Mouse (Mus musculus): ENCODE results near the gene Tmem170. TPM values are rescaled to one million over a fixed set of nuclear protein-coding genes. Genes with fewer than 3 reads are reported as not detected.

The Tmem170 gene
- polyA plus RNA-seq, 1 experiment from 2014 or later: 3.0 TPM

GRCm38 (mm10) chr8:111820018-111820417 lies 56.5 kb downstream of the Tmem170 start:
- DNase-seq (no peak), ATAC-seq (ENCODE audit: low FRiP score, low TSS enrichment) (no peak)
- H3K4me3 ChIP-seq (replicated peaks; ENCODE audit: low read depth, low read length): no peak overlapping the region
- no peak overlapping the region for H3K27ac ChIP-seq (replicated peaks; ENCODE audit: low read depth, low read length)
- no peaks in the 10 kb centered on the region for H3K9me3 ChIP-seq (ENCODE audit: control insufficient read depth, low read length)
- H3K4me1 ChIP-seq (ENCODE audit: control insufficient read depth, insufficient read depth, low read length): no peaks in the 10 kb centered on the region
- no peak overlapping the region for H3K9ac ChIP-seq (replicated peaks; ENCODE audit: low read length)
- H3K27me3 ChIP-seq (ENCODE audit: control insufficient read depth, insufficient read depth, low read length): no peaks in the 10 kb centered on the region
- 75% methylated on average over 12 of the region's 12 CpGs for WGBS
- H3K4me2 ChIP-seq (ENCODE audit: low read length): no peak overlapping the region
- peaks cover 22% of the 10 kb centered on the region for H3K36me3 ChIP-seq (ENCODE audit: control insufficient read depth, insufficient read depth, low read length)

GRCm38 (mm10) chr8:111818556-111818955 lies 58.0 kb downstream of the Tmem170 start:
- no peak overlapping the region for H3K9ac ChIP-seq (replicated peaks; ENCODE audit: low read length)
- WGBS: 94% methylated on average over 3 of the region's 3 CpGs
- ATAC-seq (ENCODE audit: low FRiP score, low TSS enrichment) (no peak), DNase-seq (no peak)
- H3K4me3 ChIP-seq (replicated peaks; ENCODE audit: low read depth, low read length): no peak overlapping the region
- H3K4me1 ChIP-seq (ENCODE audit: control insufficient read depth, insufficient read depth, low read length): no peaks in the 10 kb centered on the region
- peaks cover 18% of the 10 kb centered on the region for H3K36me3 ChIP-seq (ENCODE audit: control insufficient read depth, insufficient read depth, low read length)
- no peaks in the 10 kb centered on the region for H3K27me3 ChIP-seq (ENCODE audit: control insufficient read depth, insufficient read depth, low read length)
- H3K27ac ChIP-seq (replicated peaks; ENCODE audit: low read depth, low read length): no peak overlapping the region
- H3K4me2 ChIP-seq (ENCODE audit: low read length): no peak overlapping the region
- no peaks in the 10 kb centered on the region for H3K9me3 ChIP-seq (ENCODE audit: control insufficient read depth, low read length)

GRCm38 (mm10) chr8:111815078-111815477 lies 61.5 kb downstream of the Tmem170 start:
- WGBS: 90% methylated on average over 4 of the region's 4 CpGs
- Histone ChIP-seq H3K4me2 (ENCODE audit: low read length) (no peak overlapping the region), H3K9me3 (ENCODE audit: control insufficient read depth, low read length) (no peaks in the 10 kb centered on the region), H3K36me3 (ENCODE audit: control insufficient read depth, insufficient read depth, low read length) (peaks cover 7% of the 10 kb centered on the region), H3K4me1 (ENCODE audit: control insufficient read depth, insufficient read depth, low read length) (no peaks in the 10 kb centered on the region; the same call in 1 of the 2 replicates), H3K27me3 (ENCODE audit: control insufficient read depth, insufficient read depth, low read length) (no peaks in the 10 kb centered on the region), H3K4me3 (replicated peaks; ENCODE audit: low read depth, low read length) (no peak overlapping the region), H3K27ac (replicated peaks; ENCODE audit: low read depth, low read length) (no peak overlapping the region), H3K9ac (replicated peaks; ENCODE audit: low read length) (no peak overlapping the region)
- no peak for ATAC-seq (ENCODE audit: low FRiP score, low TSS enrichment)
- no peak for DNase-seq

GRCm38 (mm10) chr8:111813818-111814217 lies 62.7 kb downstream of the Tmem170 start:
- Histone ChIP-seq H3K9me3 (ENCODE audit: control insufficient read depth, low read length) (no peaks in the 10 kb centered on the region), H3K9ac (replicated peaks; ENCODE audit: low read length) (no peak overlapping the region), H3K36me3 (ENCODE audit: control insufficient read depth, insufficient read depth, low read length) (0 out of 2 replicates have a peak, but pooled peaks cover 5% of the 10 kb centered on the region), H3K4me3 (replicated peaks; ENCODE audit: low read depth, low read length) (no peak overlapping the region), H3K4me1 (ENCODE audit: control insufficient read depth, insufficient read depth, low read length) (no peaks in the 10 kb centered on the region; the same call in 1 of the 2 replicates), H3K4me2 (ENCODE audit: low read length) (no peak overlapping the region), H3K27me3 (ENCODE audit: control insufficient read depth, insufficient read depth, low read length) (no peaks in the 10 kb centered on the region), H3K27ac (replicated peaks; ENCODE audit: low read depth, low read length) (no peak overlapping the region)
- DNase-seq: no peak
- ATAC-seq (ENCODE audit: low FRiP score, low TSS enrichment): no peak
- WGBS: 98% methylated on average over 9 of the region's 9 CpGs

Other genes with a start within 250 kb of the Tmem170 start
- 0.45 and 0.69 TPM in 2 replicates for gene Ldhd, start 246.4 kb downstream of the Tmem170 start, polyA plus RNA-seq (2014; fragmentation: Nextera tagmentation; extraction: Ambion mirVana)
- gene Zfp1, start 233.3 kb downstream of the Tmem170 start, polyA plus RNA-seq (2014; fragmentation: Nextera tagmentation; extraction: Ambion mirVana): 27.3 and 33.8 TPM in 2 replicates
- not detected in 2 replicates for gene Ctrb1, start 185.7 kb downstream of the Tmem170 start, polyA plus RNA-seq (2014; fragmentation: Nextera tagmentation; extraction: Ambion mirVana)
- gene Bcar1, start 132.9 kb downstream of the Tmem170 start, polyA plus RNA-seq (2014; fragmentation: Nextera tagmentation; extraction: Ambion mirVana): 43.7 and 52.7 TPM in 2 replicates
- 167 and 184 TPM in 2 replicates for gene Cfdp1, start 22.5 kb downstream of the Tmem170 start, polyA plus RNA-seq (2014; fragmentation: Nextera tagmentation; extraction: Ambion mirVana)
- 3.1 and 3.2 TPM in 2 replicates for gene Chst5, start 33.7 kb upstream of the Tmem170 start, polyA plus RNA-seq (2014; fragmentation: Nextera tagmentation; extraction: Ambion mirVana)
- 14.8 and 16.7 TPM in 2 replicates for gene Tmem231, start 57.1 kb upstream of the Tmem170 start, polyA plus RNA-seq (2014; fragmentation: Nextera tagmentation; extraction: Ambion mirVana)
- gene Gabarapl2, start 64.0 kb upstream of the Tmem170 start, polyA plus RNA-seq (2014; fragmentation: Nextera tagmentation; extraction: Ambion mirVana): 490 and 510 TPM in 2 replicates
- 5.3 and 5.6 TPM in 2 replicates for gene Adat1, start 115.6 kb upstream of the Tmem170 start, polyA plus RNA-seq (2014; fragmentation: Nextera tagmentation; extraction: Ambion mirVana)
- gene Kars, start 134.6 kb upstream of the Tmem170 start, polyA plus RNA-seq (2014; fragmentation: Nextera tagmentation; extraction: Ambion mirVana): 145 and 186 TPM in 2 replicates
- gene Terf2ip, start 134.6 kb upstream of the Tmem170 start, polyA plus RNA-seq (2014; fragmentation: Nextera tagmentation; extraction: Ambion mirVana): 58.3 and 59.0 TPM in 2 replicates
- gene Gm6793, start 138.3 kb upstream of the Tmem170 start, polyA plus RNA-seq (2014; fragmentation: Nextera tagmentation; extraction: Ambion mirVana): 1.2 and 1.3 TPM in 2 replicates